Mouse (Mus musculus) adrenal gland (tissue): ENCODE measurements at regions not wholly inside any gene's neighbourhood (a gene's known extent, or its start where the extent isn't known, plus 50 kb on each side); places are given as distances from the start of the nearest gene placed in this dataset.

ENCODE experiments used
- intact Hi-C: fragments of 180-260 bp; cut with DNase I; formaldehyde crosslinking; loops from one replicate; pipeline ENCODE4 v1.15.1; 2025

GRCm38 (mm10) chr12:12766510-12767304, 175.0 kb downstream of the Mycn start:
- intact Hi-C loops, result no loop called here

GRCm38 (mm10) chr12:12765490-12766058, 176.1 kb downstream of the Mycn start:
- intact Hi-C loops, result no loop called here

GRCm38 (mm10) chr12:12765055-12765454, 176.7 kb downstream of the Mycn start:
- intact Hi-C loops, result no loop called here

GRCm38 (mm10) chr12:12764586-12764985, 177.1 kb downstream of the Mycn start:
- intact Hi-C loops, result no loop called here

- intact Hi-C loops, result no loop called here
Observed at GRCm38 (mm10) chr12:12756301-12756948, 185.3 kb downstream of the Mycn start.

- intact Hi-C loops, result no loop called here
Observed at GRCm38 (mm10) chr12:12753849-12754248, 187.9 kb downstream of the Mycn start.

GRCm38 (mm10) chr12:12751670-12752426, 189.9 kb downstream of the Mycn start:
- intact Hi-C loops, result no loop called here

- intact Hi-C loops, result no loop called here
Observed at GRCm38 (mm10) chr12:12749690-12750089, 192.0 kb downstream of the Mycn start.

- intact Hi-C loops, result no loop called here
Observed at GRCm38 (mm10) chr12:12746852-12747454, 194.8 kb downstream of the Mycn start.

- intact Hi-C loops, result no loop called here
Observed at GRCm38 (mm10) chr12:12744492-12744891, 197.2 kb downstream of the Mycn start.

- intact Hi-C loops, result no loop called here
Observed at GRCm38 (mm10) chr12:12738631-12739331, 202.9 kb downstream of the Mycn start.

GRCm38 (mm10) chr12:12725797-12726196, 215.9 kb downstream of the Mycn start:
- intact Hi-C loops, result no loop called here

GRCm38 (mm10) chr12:12725075-12725474, 216.6 kb downstream of the Mycn start:
- intact Hi-C loops, result no loop called here

- intact Hi-C loops, result no loop called here
Observed at GRCm38 (mm10) chr12:12723724-12724487, 217.8 kb downstream of the Mycn start.

GRCm38 (mm10) chr12:12722982-12723661, 218.6 kb downstream of the Mycn start:
- intact Hi-C loops, result no loop called here

GRCm38 (mm10) chr12:12716691-12717090, 225.0 kb downstream of the Mycn start:
- intact Hi-C loops, result no loop called here

GRCm38 (mm10) chr12:12715956-12716669, 225.6 kb downstream of the Mycn start:
- intact Hi-C loops, result no loop called here

- intact Hi-C loops, result no loop called here
Observed at GRCm38 (mm10) chr12:12715528-12715927, 226.2 kb downstream of the Mycn start.

- intact Hi-C loops, result no loop called here
Observed at GRCm38 (mm10) chr12:12710184-12710609, 231.5 kb downstream of the Mycn start.
